Mouse (Mus musculus): Measurements from ENCODE around the gene Nuf2. TPM values are rescaled to one million over a fixed set of nuclear protein-coding genes. Genes with fewer than 3 reads are reported as not detected.
A peak's percentile ranks its signal among the peaks of the same experiment; 100 is the strongest.

Gene Nuf2
- 64.6 and 66.7 TPM in 2 replicates for polyA plus RNA-seq (2015; fragmentation: Nextera tagmentation; extraction: Ambion mirVana)

- WGBS, result under 1% methylated on average over 39 of the region's 39 CpGs
- peaks cover 16% of the 10 kb centered on the region for H3K4me1 ChIP-seq
- H3K9me3 ChIP-seq (replicated peaks), result no peaks in the 10 kb centered on the region
- H3K4me3 ChIP-seq, result peak within 1 kb of the TSS; percentile 59
- H3K36me3 ChIP-seq (ENCODE audit: poor library complexity, severe bottlenecking), result peaks cover 24% of the 10 kb centered on the region
- H3K9ac ChIP-seq, result peak within 1 kb of the TSS; percentile 65
- H3K27me3 ChIP-seq, result no peaks in the 10 kb centered on the region
- ATAC-seq, result peak; percentile 98
- peak within 1 kb of the TSS; percentile 69 for H3K4me2 ChIP-seq
- peak within 1 kb of the TSS; percentile 73 for H3K27ac ChIP-seq
These were observed at the start of gene Nuf2 for GRCm38 (mm10) chr1:169530876-169531701. Nuf2 (minus strand) TSS chr1:169531464.

- WGBS, result 88% methylated on average over 3 of the region's 3 CpGs
- no peak for ATAC-seq
These were observed 48.3 kb upstream of the Nuf2 start for GRCm38 (mm10) chr1:169579572-169579971.

GRCm38 (mm10) chr1:169574136-169574535 lies 42.9 kb upstream of the Nuf2 start:
- Histone ChIP-seq H3K27ac (no peak overlapping the region), H3K36me3 (ENCODE audit: poor library complexity, severe bottlenecking) (no peaks in the 10 kb centered on the region), H3K4me3 (no peak overlapping the region), H3K27me3 (no peaks in the 10 kb centered on the region), H3K9me3 (replicated peaks) (no peaks in the 10 kb centered on the region), H3K4me2 (no peak overlapping the region), H3K9ac (no peak overlapping the region), H3K4me1 (no peaks in the 10 kb centered on the region)
- ATAC-seq, result no peak

More at GRCm38 (mm10) chr1:169579572-169579971, 48.3 kb upstream of the Nuf2 start:
- Histone ChIP-seq H3K4me1 (no peaks in the 10 kb centered on the region), H3K27ac (no peak overlapping the region), H3K27me3 (no peaks in the 10 kb centered on the region), H3K9me3 (replicated peaks) (no peaks in the 10 kb centered on the region), H3K4me3 (no peak overlapping the region), H3K9ac (no peak overlapping the region), H3K36me3 (ENCODE audit: poor library complexity, severe bottlenecking) (no peaks in the 10 kb centered on the region), H3K4me2 (no peak overlapping the region)

GRCm38 (mm10) chr1:169555621-169556020 lies 24.4 kb upstream of the Nuf2 start:
- H3K36me3 ChIP-seq (ENCODE audit: poor library complexity, severe bottlenecking), result no peaks in the 10 kb centered on the region
- no peak for ATAC-seq
- H3K4me1 ChIP-seq, result no peaks in the 10 kb centered on the region
- no peaks in the 10 kb centered on the region for H3K9me3 ChIP-seq (replicated peaks)
- H3K4me2 ChIP-seq, result no peak overlapping the region
- H3K27ac ChIP-seq, result no peak overlapping the region
- H3K9ac ChIP-seq, result no peak overlapping the region
- H3K4me3 ChIP-seq, result no peak overlapping the region
- 89% methylated on average over 2 of the region's 2 CpGs for WGBS
- H3K27me3 ChIP-seq, result no peaks in the 10 kb centered on the region

- Histone ChIP-seq H3K4me3 (no peak overlapping the region), H3K27me3 (no peaks in the 10 kb centered on the region), H3K4me2 (no peak overlapping the region), H3K27ac (no peak overlapping the region), H3K4me1 (no peaks in the 10 kb centered on the region), H3K9ac (no peak overlapping the region), H3K9me3 (replicated peaks) (no peaks in the 10 kb centered on the region), H3K36me3 (ENCODE audit: poor library complexity, severe bottlenecking) (no peaks in the 10 kb centered on the region)
- no peak for ATAC-seq
- WGBS, result 89% methylated on average over 4 of the region's 4 CpGs
These were observed 23.8 kb upstream of the Nuf2 start for GRCm38 (mm10) chr1:169555019-169555418.

DNA sequence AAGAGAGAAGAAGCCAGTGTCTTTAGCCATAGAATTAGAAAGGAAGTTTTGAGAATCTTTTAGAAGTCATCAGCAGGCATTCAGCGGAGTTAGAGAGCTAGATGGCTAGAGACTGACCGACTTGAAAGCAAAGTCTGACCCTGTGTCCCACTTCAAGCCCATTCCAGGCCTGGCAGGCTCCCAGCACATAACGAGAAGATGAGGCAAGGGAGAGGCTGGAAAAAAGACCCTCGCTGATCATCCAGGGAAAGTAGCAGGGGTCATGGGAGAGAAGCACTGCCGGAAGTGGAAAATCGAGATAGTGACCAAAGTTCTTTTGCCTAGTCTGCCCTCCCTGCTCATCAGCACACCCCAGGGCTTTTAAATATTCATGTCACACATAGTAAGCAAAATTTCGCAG lies 22.2 kb upstream of the Nuf2 start:
- Histone ChIP-seq H3K4me2 (no peak overlapping the region), H3K4me1 (no peaks in the 10 kb centered on the region), H3K27ac (no peak overlapping the region), H3K27me3 (no peaks in the 10 kb centered on the region), H3K9me3 (replicated peaks) (no peaks in the 10 kb centered on the region), H3K9ac (no peak overlapping the region), H3K36me3 (ENCODE audit: poor library complexity, severe bottlenecking) (no peaks in the 10 kb centered on the region), H3K4me3 (no peak overlapping the region)
- ATAC-seq, result no peak
- 78% methylated on average over 7 of the region's 7 CpGs for WGBS

- Histone ChIP-seq H3K9ac (no peak overlapping the region), H3K27ac (no peak overlapping the region), H3K4me2 (no peak overlapping the region), H3K27me3 (no peaks in the 10 kb centered on the region), H3K9me3 (replicated peaks) (no peaks in the 10 kb centered on the region), H3K4me3 (no peak overlapping the region), H3K36me3 (ENCODE audit: poor library complexity, severe bottlenecking) (no peaks in the 10 kb centered on the region), H3K4me1 (no peaks in the 10 kb centered on the region)
- 92% methylated on average over 6 of the region's 6 CpGs for WGBS
- ATAC-seq, result no peak
These were observed 9.2 kb upstream of the Nuf2 start for GRCm38 (mm10) chr1:169540415-169540814.

- peaks cover 15% of the 10 kb centered on the region for H3K36me3 ChIP-seq (ENCODE audit: poor library complexity, severe bottlenecking)
- H3K27ac ChIP-seq, result peak overlapping the region; percentile 73
- H3K4me2 ChIP-seq, result peak overlapping the region; percentile 69
- no peaks in the 10 kb centered on the region for H3K9me3 ChIP-seq (replicated peaks)
- H3K9ac ChIP-seq, result peak overlapping the region; percentile 62
- H3K27me3 ChIP-seq, result no peaks in the 10 kb centered on the region
- WGBS, result 10% methylated on average over 11 of the region's 11 CpGs
- ATAC-seq, result peak; percentile 37
- H3K4me1 ChIP-seq, result peaks cover 16% of the 10 kb centered on the region
- H3K4me3 ChIP-seq, result peak overlapping the region; percentile 59
These were observed 655 bp upstream of the Nuf2 start for GRCm38 (mm10) chr1:169531702-169532535.

- H3K9ac ChIP-seq, result peak overlapping the region; percentile 65
- H3K4me3 ChIP-seq, result peak overlapping the region; percentile 59
- no peak for ATAC-seq
- WGBS, result 81% methylated on average over 8 of the region's 8 CpGs
- no peaks in the 10 kb centered on the region for H3K9me3 ChIP-seq (replicated peaks)
- peaks cover 16% of the 10 kb centered on the region for H3K4me1 ChIP-seq
- peak overlapping the region; percentile 69 for H3K4me2 ChIP-seq
- peaks cover 25% of the 10 kb centered on the region for H3K36me3 ChIP-seq (ENCODE audit: poor library complexity, severe bottlenecking)
- H3K27ac ChIP-seq, result no peak overlapping the region
- no peaks in the 10 kb centered on the region for H3K27me3 ChIP-seq
These were observed 1.2 kb downstream of the Nuf2 start for GRCm38 (mm10) chr1:169529996-169530518.

DNA sequence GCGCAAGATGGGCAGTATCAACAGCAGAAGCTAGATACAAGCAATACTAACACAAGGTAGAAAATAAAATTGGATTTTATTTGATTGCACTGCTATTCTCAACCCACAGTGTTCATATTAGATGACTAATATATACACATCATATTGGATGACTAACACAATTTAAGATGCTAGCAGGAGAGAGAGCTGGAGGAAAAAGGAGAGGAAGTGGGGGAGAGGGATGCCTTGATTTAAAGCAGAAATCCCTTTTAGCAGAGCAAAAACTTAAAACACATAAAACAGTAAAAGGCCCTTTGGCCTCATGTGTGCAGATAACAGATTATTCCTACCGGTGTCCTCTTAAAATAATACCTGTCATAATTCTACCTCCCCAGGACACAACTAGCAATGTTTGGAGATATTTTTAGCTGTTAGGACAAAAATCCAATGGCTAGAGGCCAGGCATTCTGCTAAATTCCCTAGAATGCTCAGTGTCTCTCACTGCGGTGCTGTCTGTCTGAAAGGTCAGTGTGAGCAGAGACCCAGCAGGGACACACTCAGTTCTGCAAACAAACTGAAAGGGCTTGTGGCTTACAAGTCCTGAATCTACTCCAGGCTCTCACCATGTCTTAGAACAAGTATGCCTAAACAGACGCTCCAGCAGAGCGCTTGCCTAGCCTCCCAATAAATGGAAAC lies 5.1 kb downstream of the Nuf2 start:
- no peak overlapping the region for H3K4me2 ChIP-seq
- ATAC-seq, result no peak
- no peaks in the 10 kb centered on the region for H3K27me3 ChIP-seq
- peaks cover 16% of the 10 kb centered on the region for H3K4me1 ChIP-seq
- 92% methylated on average over 5 of the region's 5 CpGs for WGBS
- no peak overlapping the region for H3K4me3 ChIP-seq
- H3K36me3 ChIP-seq (ENCODE audit: poor library complexity, severe bottlenecking), result peaks cover 60% of the 10 kb centered on the region
- no peaks in the 10 kb centered on the region for H3K9me3 ChIP-seq (replicated peaks)
- no peak overlapping the region for H3K27ac ChIP-seq
- H3K9ac ChIP-seq, result no peak overlapping the region

GRCm38 (mm10) chr1:169519337-169519736 lies 11.9 kb downstream of the Nuf2 start:
- no peaks in the 10 kb centered on the region for H3K4me1 ChIP-seq
- no peaks in the 10 kb centered on the region for H3K27me3 ChIP-seq
- no peak overlapping the region for H3K4me2 ChIP-seq
- H3K9ac ChIP-seq, result no peak overlapping the region
- no peaks in the 10 kb centered on the region for H3K9me3 ChIP-seq (replicated peaks)
- WGBS, result 91% methylated on average over 11 of the region's 11 CpGs
- peaks cover 70% of the 10 kb centered on the region for H3K36me3 ChIP-seq (ENCODE audit: poor library complexity, severe bottlenecking)
- peak; percentile 36; the same call in 1 of the 2 replicates for ATAC-seq
- H3K27ac ChIP-seq, result 0 out of 2 replicates have a peak overlapping the region, but pooled peaks have one; percentile 31
- H3K4me3 ChIP-seq, result no peak overlapping the region
